Mouse (Mus musculus) left cerebral cortex, adult 6 months (tissue): ENCODE measurements around the gene Gm5862. TPM values are rescaled to one million over a fixed set of nuclear protein-coding genes. Genes with fewer than 3 reads are reported as not detected.

Experiments used
- long read RNA-seq, 2 experiments: library from polyadenylated mRNA; unstranded; transcript quantifications; one replicate each; pipeline ENCODE4 v2.0.0; 2019 to 2020
- polyA plus RNA-seq: library from polyadenylated mRNA; unstranded; fragments of <200 nt; fragmentation: Nextera tagmentation; gene quantifications from 2 replicates; pipeline ENCODE4 v1.2.3, GENCODE M21; 2021

Gm5862 gene
- 0.10 TPM in 1 of 2 replicates, not detected in the other for polyA plus RNA-seq
- long read RNA-seq, experiment 1, result 0 reads
- long read RNA-seq, experiment 2, result 0 reads

GRCm38 (mm10) chr5:26022816-26023215 lies at the start of gene Gm5862:
Gene Gm5862 (minus strand): TSS chr5:26022916.

DNA sequence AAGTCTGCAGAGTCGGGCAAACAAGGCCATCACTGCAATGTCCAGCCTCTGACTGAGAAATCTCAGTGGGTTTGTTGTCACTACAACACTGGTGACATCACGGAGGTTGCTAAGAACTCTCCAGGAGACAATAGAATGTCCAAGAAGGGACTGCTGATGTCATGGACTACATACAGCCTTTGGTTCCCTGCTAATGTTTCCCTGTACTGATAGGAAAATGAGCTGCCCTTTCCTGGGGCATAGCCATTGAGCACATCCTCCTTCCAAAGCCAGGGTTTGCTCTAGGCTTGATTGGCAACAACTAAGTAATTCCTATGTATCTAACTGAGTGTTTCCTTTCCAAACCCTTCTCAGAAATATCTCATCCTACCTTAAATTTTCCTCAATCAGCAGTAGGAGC lies 35.8 kb upstream of the Gm5862 start, which contains the start of gene Gm7347:
Gm7347 (minus strand) TSS at position 101 of the 400 bp plus-strand sequence.

DNA sequence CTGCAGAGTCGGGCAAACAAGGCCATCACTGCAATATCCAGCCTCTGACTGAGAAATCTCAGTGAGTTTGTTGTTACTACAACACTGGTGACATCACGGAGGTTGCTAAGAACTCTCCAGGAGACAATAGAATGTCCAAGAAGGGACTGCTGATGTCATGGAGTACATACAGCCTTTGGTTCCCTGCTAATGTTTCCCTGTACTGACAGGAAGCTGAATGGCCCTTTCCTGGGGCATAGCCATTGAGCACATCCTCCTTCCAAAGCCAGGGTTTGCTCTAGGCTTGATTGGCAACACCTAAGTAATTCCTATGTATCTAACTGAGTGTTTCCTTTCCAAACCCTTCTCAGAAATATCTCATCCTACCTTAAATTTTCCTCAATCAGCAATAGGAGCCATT lies 16.7 kb upstream of the Gm5862 start, which contains the start of gene Speer4a:
Speer4a (minus strand) TSS at position 101 of the 400 bp plus-strand sequence.

GRCm38 (mm10) chr5:26004698-26005097 lies 18.0 kb downstream of the Gm5862 start, which contains the start of gene Gm1979:
Gene Gm1979 (minus strand): TSS chr5:26004798.

DNA sequence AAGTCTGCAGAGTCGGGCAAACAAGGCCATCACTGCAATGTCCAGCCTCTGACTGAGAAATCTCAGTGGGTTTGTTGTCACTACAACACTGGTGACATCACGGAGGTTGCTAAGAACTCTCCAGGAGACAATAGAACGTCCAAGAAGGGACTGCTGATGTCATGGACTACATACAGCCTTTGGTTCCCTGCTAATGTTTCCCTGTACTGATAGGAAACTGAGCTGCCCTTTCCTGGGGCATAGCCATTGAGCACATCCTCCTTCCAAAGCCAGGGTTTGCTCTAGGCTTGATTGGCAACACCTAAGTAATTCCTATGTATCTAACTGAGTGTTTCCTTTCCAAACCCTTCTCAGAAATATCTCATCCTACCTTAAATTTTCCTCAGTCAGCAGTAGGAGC lies 34.2 kb downstream of the Gm5862 start, which contains the start of gene Gm21698:
Gm21698 (minus strand) TSS at position 101 of the 400 bp plus-strand sequence.

GRCm38 (mm10) chr5:25972563-25972962 lies 50.2 kb downstream of the Gm5862 start, which contains the start of gene Gm21680:
Gene Gm21680 (minus strand): TSS chr5:25972663.

Other genes with a start within 250 kb of the Gm5862 start
- gene Gm21663, start 80.5 kb downstream of the Gm5862 start, polyA plus RNA-seq, result not detected in 2 replicates
- gene Gm21671, start 68.5 kb downstream of the Gm5862 start, polyA plus RNA-seq, result 0.05 TPM in 1 of 2 replicates, not detected in the other
- gene Gm21680, start 50.3 kb downstream of the Gm5862 start, polyA plus RNA-seq, result 0.09 TPM in 1 of 2 replicates, not detected in the other
- 0.09 TPM in 1 of 2 replicates, not detected in the other for gene Gm21698, start 34.3 kb downstream of the Gm5862 start, polyA plus RNA-seq
- 0.06 TPM in 1 of 2 replicates, not detected in the other for gene Gm1979, start 18.1 kb downstream of the Gm5862 start, polyA plus RNA-seq
- gene Speer4a, start 16.6 kb upstream of the Gm5862 start, polyA plus RNA-seq, result 0.06 and 0.18 TPM in 2 replicates
- not detected in 2 replicates for gene Gm7347, start 35.7 kb upstream of the Gm5862 start, polyA plus RNA-seq
- gene Gm10471, start 66.4 kb upstream of the Gm5862 start, polyA plus RNA-seq, result not detected in 2 replicates
- gene 5031410I06Rik, start 82.4 kb upstream of the Gm5862 start, polyA plus RNA-seq, result 0.06 TPM in 1 of 2 replicates, not detected in the other
- gene Gm10220, start 98.5 kb upstream of the Gm5862 start, polyA plus RNA-seq, result not detected in 2 replicates
- gene Gm7361, start 234.8 kb upstream of the Gm5862 start, polyA plus RNA-seq, result not detected in 2 replicates